Mouse (Mus musculus): ENCODE results near the gene 2310022B05Rik.

- TF ChIP-seq CTCF (IDR thresholded peaks at IDR 0.05; ENCODE audit: low read depth, low read length) (no peak), POLR2A (IDR thresholded peaks at IDR 0.05; ENCODE audit: extremely low read depth, insufficient read depth, low read length) (no peak)
Measured at GRCm38 (mm10) chr8:124626251-124626650, 36.9 kb downstream of the 2310022B05Rik start.

All from liver, adult 2 months (tissue).